Mouse (Mus musculus) R1 (cell line): ENCODE results near the gene Swi5.

Experiments
- DNase-seq: peaks from one replicate; pipeline ENCODE4 v3.0.0-alpha.2; 2018; ENCODE audit warnings: low read depth, low spot score

The Swi5 gene

DNA sequence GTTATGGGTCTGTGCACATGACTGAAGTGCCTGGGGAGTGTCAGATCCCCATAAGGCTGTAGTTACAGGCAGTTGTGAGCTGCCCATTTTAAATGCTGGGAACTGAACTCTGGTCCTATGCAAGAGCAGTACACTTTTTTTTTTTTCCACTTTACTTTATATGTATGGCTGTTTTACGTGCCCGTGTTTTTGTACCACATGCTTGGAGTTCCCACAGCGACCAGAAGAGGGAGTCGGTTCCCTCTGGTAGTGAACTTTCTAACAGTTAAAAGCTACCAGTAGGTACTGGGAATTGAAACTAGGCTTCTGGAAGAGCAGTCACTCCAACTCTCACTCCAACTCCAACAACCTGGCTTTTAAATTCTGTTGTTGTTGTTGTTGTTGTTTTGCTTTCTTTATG is 27.2 kb downstream of the Swi5 start:
- DNase-seq, result peak; percentile 91

DNA sequence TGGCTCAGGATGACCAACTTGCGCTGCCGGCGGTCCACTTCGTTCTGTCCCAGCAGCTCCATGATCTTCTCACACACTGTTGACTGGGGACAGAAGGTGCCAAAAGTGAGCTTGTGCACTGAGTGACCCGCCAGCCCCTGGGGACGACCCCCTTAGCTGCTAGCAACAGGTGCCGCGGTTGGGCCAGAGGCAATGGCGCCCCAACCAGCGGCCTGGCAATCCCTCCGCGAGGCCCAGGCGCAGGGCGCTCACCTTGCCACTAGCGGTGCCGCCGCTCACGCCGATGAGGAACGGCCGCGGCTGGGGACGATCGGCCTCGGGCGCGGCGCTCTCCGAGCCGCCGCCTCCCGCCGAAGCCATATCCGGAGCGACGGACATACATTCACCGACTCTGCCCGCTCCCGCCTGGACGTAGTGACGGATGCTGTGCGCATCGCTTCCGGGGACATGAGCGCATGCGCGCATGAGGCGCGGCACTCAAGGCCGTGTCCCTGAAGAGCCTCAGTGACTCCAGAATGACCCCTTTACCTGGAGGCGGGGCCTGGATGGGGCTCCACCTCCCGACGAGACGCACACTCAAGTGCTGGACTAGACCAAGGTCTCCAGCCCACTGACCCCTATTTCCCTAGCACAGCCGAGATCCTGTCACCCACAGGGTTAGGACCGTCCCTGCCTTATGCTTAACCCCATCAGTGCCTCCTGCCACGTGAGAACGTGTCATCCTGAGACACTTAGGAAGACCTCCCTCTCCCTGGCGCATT is 28.0 kb downstream of the Swi5 start, which contains the start of gene Uck1:
Gene Uck1 (minus strand): TSS at position 503 of the 761 bp plus-strand sequence.
- DNase-seq, result peak; percentile 97

DNA sequence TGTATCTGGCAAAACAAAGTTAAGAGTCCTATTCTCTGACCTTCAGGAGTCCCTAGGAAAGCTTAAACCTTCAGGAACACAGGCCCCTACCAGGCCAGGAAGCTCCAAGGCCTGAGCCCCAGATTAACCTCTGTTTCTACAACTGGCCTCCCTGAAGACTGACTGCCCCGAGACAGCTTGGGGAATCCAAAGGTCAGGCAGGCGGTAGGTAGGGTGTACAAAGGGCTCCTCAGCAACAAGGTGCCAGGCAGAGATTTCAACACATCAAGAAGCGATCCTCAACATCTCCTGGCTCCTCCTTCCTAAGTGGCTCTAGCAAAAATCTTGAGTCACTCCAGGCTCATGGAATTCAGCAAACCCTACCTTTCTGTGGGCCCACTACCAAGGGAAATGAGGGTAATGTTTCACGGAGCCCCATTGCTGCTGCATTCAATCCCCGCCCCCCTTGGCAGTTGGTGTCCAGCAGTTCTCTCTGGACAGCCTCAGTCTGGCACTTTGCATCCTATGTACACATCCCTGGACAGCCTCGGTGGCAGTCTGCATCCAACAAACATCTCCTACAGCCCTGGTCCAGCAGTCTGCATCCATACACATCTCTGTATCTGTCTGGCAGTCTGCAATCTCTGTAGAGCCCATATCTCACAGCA is 28.9 kb downstream of the Swi5 start:
- no peak for DNase-seq

DNA sequence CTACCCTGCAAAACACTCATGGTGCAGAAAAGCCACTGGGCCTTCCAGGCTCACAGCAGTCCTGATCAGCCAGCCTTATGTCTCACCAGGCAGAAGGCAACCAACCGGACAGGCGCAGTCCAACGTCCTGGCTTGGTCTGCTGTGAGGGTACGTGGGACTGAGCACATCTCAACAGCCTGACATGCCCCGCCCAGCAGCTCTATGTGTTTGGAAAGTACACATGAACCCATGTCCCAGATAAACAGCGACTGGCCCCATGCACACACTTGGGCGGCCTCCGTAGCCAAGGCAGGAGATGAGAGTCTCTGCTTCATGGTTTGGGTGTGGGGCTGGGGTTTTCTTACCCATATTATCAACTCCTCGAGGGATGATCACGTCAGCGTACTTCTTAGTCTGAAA is 31.6 kb downstream of the Swi5 start:
- no peak for DNase-seq

DNA sequence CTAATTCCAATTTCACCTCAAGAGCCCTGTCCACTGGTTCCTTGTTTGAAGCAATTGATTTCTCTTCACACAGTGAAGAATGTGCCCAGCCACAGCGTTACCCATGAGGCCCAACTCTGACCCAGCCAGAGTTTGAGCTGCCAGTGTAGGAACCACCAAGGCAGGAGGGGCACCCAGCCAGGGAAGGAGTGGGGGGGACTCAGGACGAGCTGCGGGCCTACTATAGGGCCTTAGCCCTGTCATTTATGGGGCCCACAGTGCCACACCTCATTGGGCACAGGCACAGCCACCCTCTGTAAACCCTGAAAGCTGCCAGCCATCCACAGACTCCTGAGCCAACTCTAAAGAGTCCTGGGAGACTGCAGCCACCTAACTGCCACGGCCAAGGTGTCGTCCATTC is 33.3 kb downstream of the Swi5 start:
- no peak for DNase-seq

DNA sequence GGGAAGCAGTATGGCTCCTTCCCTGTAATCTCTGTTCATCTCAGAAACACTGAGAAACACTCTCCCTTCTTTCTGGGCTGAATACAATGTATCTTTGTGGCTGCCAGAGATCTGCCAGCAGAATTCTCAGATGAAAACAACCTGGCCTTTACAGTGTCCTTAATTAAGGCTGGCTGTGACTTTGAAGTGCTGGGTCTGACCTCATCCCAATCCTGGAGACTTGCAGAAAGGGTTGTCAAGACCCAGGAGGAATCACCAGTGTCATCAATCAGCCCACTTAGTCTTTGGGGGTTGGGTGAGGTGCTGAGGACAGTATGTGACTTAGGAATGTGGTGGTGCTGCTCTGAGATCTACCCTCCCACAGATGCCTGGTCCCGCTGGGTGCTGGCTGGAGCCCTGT is 34.5 kb downstream of the Swi5 start:
- DNase-seq, result no peak

DNA sequence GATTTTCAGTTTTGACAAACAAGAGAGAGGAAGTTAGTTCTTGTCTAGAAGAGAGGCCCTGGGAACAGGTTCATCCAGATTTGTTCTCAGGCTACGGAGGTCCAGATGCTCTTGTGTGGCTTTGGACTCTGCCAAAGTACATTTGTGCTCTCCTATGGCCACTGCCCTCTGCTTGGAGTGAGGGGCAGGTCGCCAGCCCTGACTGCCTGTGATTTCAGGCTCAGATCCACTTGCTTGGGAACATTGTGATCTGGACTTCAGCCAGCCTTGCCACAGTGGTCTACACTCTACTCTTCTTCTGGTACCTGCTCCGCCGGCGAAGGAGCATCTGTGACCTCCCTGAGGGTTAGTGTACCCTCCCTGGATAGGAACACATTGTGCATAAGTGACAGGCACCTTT is 35.2 kb downstream of the Swi5 start:
- DNase-seq, result no peak

DNA sequence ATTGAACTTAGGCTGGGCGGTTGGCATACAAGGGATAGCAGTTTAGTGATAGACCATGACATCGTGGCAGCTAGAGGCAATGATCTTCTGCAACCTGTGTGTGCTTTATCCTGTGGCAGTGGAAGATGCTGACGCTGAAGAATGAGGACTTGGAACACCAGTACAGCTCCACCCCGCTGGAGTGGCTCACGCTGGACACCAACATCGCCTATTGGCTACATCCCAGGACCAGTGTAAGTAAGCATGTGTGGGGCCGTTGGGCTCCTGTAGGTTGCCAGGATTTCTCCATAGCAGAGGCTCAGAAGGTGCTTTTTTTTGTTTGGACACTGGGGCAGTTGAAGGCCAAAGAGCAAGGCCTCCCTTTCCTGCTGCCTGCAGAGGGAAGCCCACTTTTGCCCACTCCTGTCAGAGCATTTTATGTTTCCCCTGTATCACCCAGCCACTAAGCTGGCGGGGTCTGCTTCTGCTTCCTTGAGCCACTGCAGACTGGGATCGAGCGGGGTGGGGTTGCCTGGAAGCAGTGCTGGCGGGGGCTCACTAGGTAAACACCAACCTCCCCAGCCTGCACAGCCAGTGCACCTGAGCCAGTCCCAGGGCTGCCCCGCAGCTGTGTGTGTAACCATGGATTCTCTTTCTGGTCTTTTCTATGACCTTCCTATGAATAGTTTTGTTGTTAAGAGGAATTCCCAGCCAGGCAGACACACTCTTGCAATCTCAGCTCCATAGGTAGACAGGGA is 35.9 kb downstream of the Swi5 start:
- DNase-seq, result no peak

DNA sequence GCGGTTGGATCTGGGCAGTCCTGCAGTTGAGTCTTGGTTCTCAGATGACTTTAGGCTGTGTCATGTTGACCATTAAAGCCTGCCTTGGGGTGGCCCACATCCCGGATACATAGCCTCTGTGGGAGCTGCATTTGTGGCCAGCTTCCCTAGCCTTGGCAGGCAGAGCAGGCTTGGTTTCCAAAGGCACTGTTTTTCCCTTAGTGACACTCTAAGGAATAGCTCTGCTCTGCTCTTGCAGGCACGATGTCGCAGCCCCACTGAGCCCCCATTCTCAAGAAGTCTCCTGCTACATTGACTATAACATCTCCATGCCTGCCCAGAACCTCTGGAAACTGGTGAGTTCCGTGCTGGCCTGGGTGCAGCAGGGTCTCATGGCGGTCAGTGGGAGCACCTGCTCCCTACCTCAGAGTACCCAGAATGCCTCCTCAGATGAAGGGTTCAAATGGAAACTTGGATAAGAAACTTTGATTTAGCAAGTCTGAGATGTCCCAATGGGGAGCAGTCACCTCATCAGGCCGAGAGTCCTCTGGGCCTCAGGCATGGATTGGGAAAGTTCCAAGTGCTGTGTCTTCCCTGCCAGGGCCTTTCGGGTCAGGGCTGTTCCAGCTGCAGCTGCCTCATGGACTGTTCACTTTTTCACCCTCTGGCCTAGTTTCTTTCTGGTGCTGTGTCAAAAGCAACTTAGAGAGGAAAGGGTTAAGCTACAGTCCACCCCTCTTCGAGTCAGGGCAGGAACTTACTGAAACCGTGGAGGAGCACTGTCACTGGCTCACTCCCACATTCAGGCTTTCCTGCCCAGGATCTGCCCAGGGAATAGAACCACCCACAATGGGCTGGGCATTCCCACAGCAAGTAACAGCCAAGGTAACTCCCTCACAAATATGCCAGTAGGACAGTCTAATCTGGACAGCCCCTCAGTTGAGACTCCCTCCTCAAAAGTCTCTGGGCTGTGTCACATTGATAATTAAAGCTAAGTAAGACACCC is 39.2 kb downstream of the Swi5 start:
- no peak for DNase-seq

DNA sequence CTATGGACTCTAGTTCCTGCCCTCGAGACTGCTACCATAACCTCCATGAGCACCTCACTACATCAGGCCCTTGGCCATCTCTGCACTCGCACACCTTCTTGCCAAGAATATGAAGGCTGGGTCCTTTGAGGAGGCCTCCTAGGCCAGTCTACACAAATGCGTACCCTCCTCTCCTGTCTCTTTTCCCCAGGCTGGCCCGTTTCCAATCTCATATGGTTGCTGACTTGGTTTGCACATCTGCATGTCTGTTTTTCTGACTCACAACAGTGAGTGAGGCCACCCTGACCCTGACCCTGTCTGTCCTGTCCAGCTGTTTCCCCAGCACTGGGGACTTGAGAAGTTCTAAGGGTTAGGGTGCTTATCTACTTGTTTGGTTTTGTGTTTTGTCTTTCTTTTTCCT is 41.1 kb downstream of the Swi5 start:
- DNase-seq, result no peak

DNA sequence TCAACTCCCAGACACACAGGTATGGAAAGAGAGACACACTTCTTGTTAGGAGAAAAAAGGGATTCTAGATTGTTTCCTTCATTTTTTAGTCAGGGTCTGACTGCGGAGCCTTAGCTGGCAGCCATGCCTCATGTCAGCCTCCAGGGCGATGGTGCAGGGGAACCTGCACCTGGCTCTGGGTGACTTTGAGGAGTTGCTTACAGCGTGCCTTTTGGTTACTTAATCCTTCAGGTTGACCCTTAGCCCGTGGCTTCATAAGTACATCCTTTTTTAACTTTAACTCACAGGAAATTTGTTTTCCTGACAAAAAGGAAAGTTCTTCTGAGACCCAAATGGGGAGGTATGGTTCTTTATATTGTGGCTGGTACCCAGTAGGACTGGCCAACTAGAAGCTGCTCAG is 44.9 kb downstream of the Swi5 start:
- no peak for DNase-seq

DNA sequence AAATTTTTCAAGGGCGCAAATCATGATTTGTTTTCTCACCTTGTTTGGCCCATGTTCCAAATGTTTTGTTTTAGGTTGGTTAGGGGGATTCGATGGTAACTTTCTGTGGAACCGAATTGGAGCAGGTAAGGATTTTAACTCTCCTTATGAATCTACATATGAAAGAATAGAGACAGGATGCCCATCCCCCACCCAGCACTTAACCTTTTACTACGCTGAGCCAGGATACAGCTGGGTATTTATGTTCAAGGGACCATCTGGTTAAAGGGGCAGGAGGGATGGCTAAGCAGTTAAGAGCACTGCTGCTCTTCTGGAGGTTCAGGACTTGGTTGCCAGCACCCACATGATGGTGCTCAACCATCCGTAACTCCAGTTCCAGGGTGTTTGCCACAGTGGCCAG is 47.3 kb downstream of the Swi5 start:
- peak; percentile 64 for DNase-seq

DNA sequence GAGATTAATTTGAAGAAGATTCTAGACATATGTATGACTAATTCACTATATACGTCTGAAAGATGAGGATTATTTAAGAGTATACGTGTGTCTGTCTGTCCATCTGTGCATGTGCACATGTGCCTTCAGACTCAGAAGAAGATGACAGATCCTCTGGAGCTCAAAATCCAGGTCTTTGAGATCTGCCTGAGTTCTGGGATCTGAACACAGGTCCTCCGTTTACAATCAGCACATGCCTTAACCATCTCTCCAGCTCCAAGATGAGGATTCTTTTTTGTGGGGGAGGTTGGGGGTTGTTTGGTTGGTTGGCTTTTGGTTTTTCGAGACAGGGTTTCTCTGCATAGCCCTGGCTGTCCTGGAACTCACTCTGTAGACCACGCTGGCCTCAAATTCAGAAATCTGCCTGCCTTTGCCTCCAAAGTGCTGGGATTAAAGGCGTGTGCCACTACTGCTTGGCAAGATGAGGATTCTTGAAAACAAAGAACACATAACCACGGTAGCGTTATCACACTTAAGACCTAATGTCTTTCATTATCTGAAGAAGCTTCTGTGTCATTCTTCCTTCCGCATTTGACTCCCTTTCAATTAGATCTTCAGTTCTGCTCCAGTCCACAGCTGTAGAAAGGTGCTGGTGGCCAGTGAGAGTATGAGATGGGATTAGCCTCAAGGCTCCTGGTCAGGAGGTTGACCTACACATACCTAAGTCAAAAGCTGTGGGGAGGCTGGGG is 49.0 kb downstream of the Swi5 start:
- DNase-seq, result no peak

DNA sequence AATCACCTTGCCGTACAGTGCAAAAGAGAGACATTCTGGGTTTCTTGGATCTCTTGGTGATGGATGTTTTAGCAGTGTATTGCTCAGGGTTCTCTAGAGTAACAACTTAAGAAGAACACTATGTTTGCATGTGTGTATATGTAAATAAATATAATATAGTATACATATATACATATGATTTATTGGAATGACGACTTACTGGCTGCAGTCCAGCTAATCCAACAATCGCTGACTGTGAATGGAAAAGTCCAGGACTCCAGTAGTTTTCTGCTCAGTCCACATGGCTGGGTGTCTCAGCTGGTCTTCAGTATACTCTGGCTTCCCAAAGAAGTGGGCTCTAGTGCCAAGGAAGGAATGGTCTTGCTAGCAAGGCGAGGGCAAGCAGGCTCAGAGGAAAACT is 50.3 kb downstream of the Swi5 start:
- DNase-seq, result no peak

DNA sequence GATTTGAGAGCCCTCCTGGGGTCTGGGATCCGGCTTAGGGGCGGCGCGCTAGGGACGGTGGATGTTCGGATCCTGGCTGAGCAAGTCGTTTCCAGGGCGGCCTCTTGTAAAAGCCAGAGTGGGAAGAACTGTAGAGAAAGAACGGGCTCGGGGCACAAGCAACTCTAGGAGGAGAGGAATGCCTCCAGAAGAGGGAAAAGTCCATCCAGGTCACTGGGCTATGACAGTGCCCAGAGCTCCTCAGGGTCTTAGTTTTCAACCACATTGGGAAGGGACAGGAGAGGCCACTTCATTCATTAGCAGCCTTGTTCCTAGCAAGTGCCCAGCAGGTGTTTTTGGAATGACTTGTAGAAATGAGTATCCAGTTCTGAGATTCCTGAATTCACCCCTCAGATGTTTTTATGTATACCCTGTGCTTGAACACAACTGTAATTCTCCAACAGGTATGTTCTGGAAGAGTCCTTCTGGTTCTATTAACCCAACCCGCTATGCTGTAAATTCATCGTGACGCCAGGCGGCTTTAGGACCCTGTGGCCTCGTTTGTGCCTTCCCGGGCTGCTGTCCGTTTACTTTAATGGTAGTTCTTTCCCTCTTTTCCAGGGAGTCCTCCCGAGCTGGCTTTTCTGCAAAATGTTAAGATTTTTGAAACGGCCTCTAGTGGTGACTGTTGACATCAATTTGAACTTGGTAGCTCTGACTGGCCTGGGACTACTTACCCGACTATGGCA is 51.0 kb downstream of the Swi5 start:
- peak; percentile 84 for DNase-seq

DNA sequence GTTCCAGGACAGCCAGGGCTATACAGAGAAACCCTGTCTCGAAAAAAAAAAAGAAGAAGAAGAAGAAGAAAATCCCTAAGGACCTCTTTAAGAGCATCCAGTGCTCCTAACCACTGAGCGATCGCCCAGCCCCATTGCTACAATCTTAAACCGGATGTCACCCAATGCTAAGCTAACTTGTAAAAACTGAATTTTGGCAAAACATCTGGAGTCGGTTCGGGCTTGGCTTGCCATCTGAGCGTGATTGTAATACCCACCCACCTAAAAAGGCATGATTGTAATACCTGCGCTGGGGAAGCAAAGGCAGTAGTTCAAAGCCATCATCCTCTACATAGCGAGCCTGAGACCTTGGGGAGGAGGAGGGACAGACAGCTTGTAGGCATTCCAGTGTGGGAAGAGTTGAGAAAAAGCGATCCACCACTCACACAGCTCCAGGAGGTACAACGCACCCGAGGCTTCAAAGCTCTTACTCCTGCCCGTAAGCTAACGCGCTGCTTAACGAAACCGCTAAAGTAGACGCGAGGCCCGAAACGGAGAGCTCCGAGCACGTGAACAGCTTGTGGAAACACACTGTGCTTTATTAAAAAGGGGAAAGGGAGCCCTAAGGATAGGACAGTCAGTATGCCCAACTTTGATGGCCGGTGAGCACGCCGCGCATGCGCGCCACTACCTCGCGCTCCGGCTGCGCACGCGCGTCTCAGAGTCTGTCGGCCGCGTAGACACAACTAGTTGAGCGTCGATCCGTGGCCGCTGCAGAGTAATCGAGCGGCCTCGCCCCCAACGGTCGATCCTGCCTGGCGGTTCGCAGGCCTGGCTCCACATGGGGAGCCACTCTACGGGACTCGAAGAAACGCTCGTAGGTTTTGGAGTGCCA is 51.8 kb downstream of the Swi5 start, which contains the start of gene Pomt1:
Gene Pomt1 (plus strand): TSS at position 705 of the 874 bp plus-strand sequence.
- peak; percentile 95 for DNase-seq

DNA sequence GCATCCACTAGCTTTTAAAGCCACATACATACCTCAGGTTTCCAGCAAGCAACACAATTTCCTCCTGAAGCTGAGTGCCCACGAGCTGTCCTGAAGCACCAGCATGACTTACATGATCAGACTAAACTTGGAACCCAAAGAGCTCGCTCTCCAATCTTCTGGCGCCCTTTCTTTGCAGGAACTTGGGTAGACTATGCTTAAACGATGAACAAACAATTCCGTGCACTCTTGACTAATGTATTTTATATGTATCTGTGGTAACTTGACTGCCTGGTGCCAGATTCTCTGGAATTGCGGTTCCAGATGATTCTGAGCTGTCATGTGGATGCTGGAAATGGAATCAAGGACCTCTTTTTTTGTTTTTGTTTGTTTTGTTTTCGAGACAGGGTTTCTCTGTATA is 52.4 kb downstream of the Swi5 start:
- DNase-seq, result no peak
